Mouse (Mus musculus): ENCODE results near the gene Incenp. TPM values are rescaled to one million over a fixed set of nuclear protein-coding genes. Genes with fewer than 3 reads are reported as not detected.

Incenp gene
- polyA plus RNA-seq, 1 experiment, result 39.0 TPM

GRCm38 (mm10) chr19:9898339-9899066 lies 848 bp downstream of the Incenp start:
- peaks cover 57% of the 10 kb centered on the region for H3K79me2 ChIP-seq (ENCODE audit: control insufficient read depth, insufficient read depth)
- H3K4me3 ChIP-seq, result peak overlapping the region; percentile 97
- H3ac ChIP-seq (ENCODE audit: control insufficient read depth, insufficient read length), result peak overlapping the region; percentile 51
- no peak for TF ChIP-seq TCF12 (IDR thresholded peaks at IDR 0.05; ENCODE audit: insufficient read depth, poor library complexity, severe bottlenecking)
- no peak for TF ChIP-seq E2F4 (IDR thresholded peaks at IDR 0.05; ENCODE audit: insufficient read depth)
- TF ChIP-seq MYOG (IDR thresholded peaks at IDR 0.05; ENCODE audit: control insufficient read depth in 1 of 3, insufficient read depth in 1 of 3, insufficient read length in 2 of 3, low read depth in 2 of 3), result no peak
- no peak for TF ChIP-seq USF1 (IDR thresholded peaks at IDR 0.05; ENCODE audit: low read depth)
- TF ChIP-seq TCF3 (IDR thresholded peaks at IDR 0.05; ENCODE audit: insufficient read length, low read depth), result no peak
- TF ChIP-seq SRF (IDR thresholded peaks at IDR 0.05; ENCODE audit: control insufficient read depth, insufficient read length, low read depth), result no peak
- no peak for TF ChIP-seq MAX (IDR thresholded peaks at IDR 0.05; ENCODE audit: low read depth)
- no peak for TF ChIP-seq CEBPB (IDR thresholded peaks at IDR 0.05; ENCODE audit: insufficient read depth, poor library complexity, severe bottlenecking)
- TF ChIP-seq POLR2AphosphoS2 (IDR thresholded peaks at IDR 0.05; ENCODE audit: insufficient read length, low read depth), result no peak
- TF ChIP-seq POLR2A (IDR thresholded peaks at IDR 0.05; ENCODE audit: insufficient read length, low read depth), result no peak
- TF ChIP-seq REST (IDR thresholded peaks at IDR 0.05; ENCODE audit: insufficient read depth, insufficient read length), result no peak
- no peak for TF ChIP-seq MYOD1 (IDR thresholded peaks at IDR 0.05; ENCODE audit: control insufficient read depth in 1 of 3, insufficient read length in 2 of 3, low read depth in 2 of 3)
- H3K27me3 ChIP-seq (ENCODE audit: control insufficient read depth, insufficient read depth, insufficient read length), result no peaks in the 10 kb centered on the region
- peak overlapping the region; percentile 94 for H3K4me2 ChIP-seq (ENCODE audit: low read depth)
- peaks cover under 1% of the 10 kb centered on the region for H3K36me3 ChIP-seq (ENCODE audit: control insufficient read depth, insufficient read depth)

DNA sequence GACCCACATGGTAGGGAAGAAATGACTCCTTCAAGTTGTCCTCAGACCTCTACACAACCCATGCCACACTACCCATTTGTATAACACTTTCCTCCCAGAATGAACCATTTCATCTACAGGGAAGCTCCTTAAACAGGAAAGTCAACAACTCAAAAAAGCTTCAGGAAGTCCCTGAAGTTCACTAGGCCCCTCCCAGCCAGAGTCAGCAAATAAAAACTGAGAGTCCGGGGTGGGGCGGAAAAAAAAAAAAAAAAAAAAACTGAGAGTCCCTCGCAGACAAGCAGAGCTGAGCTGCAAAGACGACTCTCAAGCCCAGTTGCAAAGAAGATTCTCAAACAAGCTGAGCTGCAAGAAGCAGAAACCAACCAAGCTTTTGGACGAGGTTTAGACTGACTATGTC lies 3.3 kb downstream of the Incenp start:
- H3K36me3 ChIP-seq (ENCODE audit: control insufficient read depth, insufficient read depth), result peaks cover 19% of the 10 kb centered on the region
- H3K4me2 ChIP-seq (ENCODE audit: low read depth), result peak overlapping the region; percentile 14
- peaks cover 82% of the 10 kb centered on the region for H3K79me2 ChIP-seq (ENCODE audit: control insufficient read depth, insufficient read depth)
- H3K27me3 ChIP-seq (ENCODE audit: control insufficient read depth, insufficient read depth, insufficient read length), result no peaks in the 10 kb centered on the region
- H3ac ChIP-seq (ENCODE audit: control insufficient read depth, insufficient read length), result no peak overlapping the region
- no peak overlapping the region for H3K4me3 ChIP-seq
- no peak for TF ChIP-seq MYOD1 (IDR thresholded peaks at IDR 0.05; ENCODE audit: control insufficient read depth in 1 of 3, insufficient read length in 2 of 3, low read depth in 2 of 3)
- no peak for TF ChIP-seq E2F4 (IDR thresholded peaks at IDR 0.05; ENCODE audit: insufficient read depth)
- no peak for TF ChIP-seq CEBPB (IDR thresholded peaks at IDR 0.05; ENCODE audit: insufficient read depth, poor library complexity, severe bottlenecking)
- no peak for TF ChIP-seq TCF12 (IDR thresholded peaks at IDR 0.05; ENCODE audit: insufficient read depth, poor library complexity, severe bottlenecking)
- no peak for TF ChIP-seq REST (IDR thresholded peaks at IDR 0.05; ENCODE audit: insufficient read depth, insufficient read length)

GRCm38 (mm10) chr19:9886771-9887170 lies 12.6 kb downstream of the Incenp start:
- Histone ChIP-seq H3K79me2 (ENCODE audit: control insufficient read depth, insufficient read depth) (peaks cover 62% of the 10 kb centered on the region), H3ac (ENCODE audit: control insufficient read depth, insufficient read length) (no peak overlapping the region), H3K4me3 (no peak overlapping the region), H3K4me2 (ENCODE audit: low read depth) (no peak overlapping the region), H3K27me3 (ENCODE audit: control insufficient read depth, insufficient read depth, insufficient read length) (no peaks in the 10 kb centered on the region), H3K36me3 (ENCODE audit: control insufficient read depth, insufficient read depth) (peaks cover 58% of the 10 kb centered on the region)
- TF ChIP-seq TCF12 (IDR thresholded peaks at IDR 0.05; ENCODE audit: insufficient read depth, poor library complexity, severe bottlenecking), result no peak
- no peak for TF ChIP-seq MAX (IDR thresholded peaks at IDR 0.05; ENCODE audit: low read depth)
- no peak for TF ChIP-seq TCF3 (IDR thresholded peaks at IDR 0.05; ENCODE audit: insufficient read length, low read depth)
- no peak for TF ChIP-seq POLR2A (IDR thresholded peaks at IDR 0.05; ENCODE audit: insufficient read length, low read depth)
- TF ChIP-seq MYOD1 (IDR thresholded peaks at IDR 0.05; ENCODE audit: control insufficient read depth in 1 of 3, insufficient read length in 2 of 3, low read depth in 2 of 3), result no peak
- no peak for TF ChIP-seq POLR2AphosphoS2 (IDR thresholded peaks at IDR 0.05; ENCODE audit: insufficient read length, low read depth)
- no peak for TF ChIP-seq E2F4 (IDR thresholded peaks at IDR 0.05; ENCODE audit: insufficient read depth)
- TF ChIP-seq SRF (IDR thresholded peaks at IDR 0.05; ENCODE audit: control insufficient read depth, insufficient read length, low read depth), result no peak
- TF ChIP-seq REST (IDR thresholded peaks at IDR 0.05; ENCODE audit: insufficient read depth, insufficient read length), result no peak
- no peak for TF ChIP-seq CEBPB (IDR thresholded peaks at IDR 0.05; ENCODE audit: insufficient read depth, poor library complexity, severe bottlenecking)
- TF ChIP-seq MYOG (IDR thresholded peaks at IDR 0.05; ENCODE audit: control insufficient read depth in 1 of 3, insufficient read depth in 1 of 3, insufficient read length in 2 of 3, low read depth in 2 of 3), result no peak
- no peak for TF ChIP-seq USF1 (IDR thresholded peaks at IDR 0.05; ENCODE audit: low read depth)

GRCm38 (mm10) chr19:9886348-9886747 lies 13.0 kb downstream of the Incenp start:
- Histone ChIP-seq H3K27me3 (ENCODE audit: control insufficient read depth, insufficient read depth, insufficient read length) (no peaks in the 10 kb centered on the region), H3K4me2 (ENCODE audit: low read depth) (no peak overlapping the region), H3ac (ENCODE audit: control insufficient read depth, insufficient read length) (no peak overlapping the region), H3K4me3 (no peak overlapping the region), H3K79me2 (ENCODE audit: control insufficient read depth, insufficient read depth) (peaks cover 58% of the 10 kb centered on the region), H3K36me3 (ENCODE audit: control insufficient read depth, insufficient read depth) (peaks cover 55% of the 10 kb centered on the region)
- TF ChIP-seq USF1 (IDR thresholded peaks at IDR 0.05; ENCODE audit: low read depth), result no peak
- no peak for TF ChIP-seq REST (IDR thresholded peaks at IDR 0.05; ENCODE audit: insufficient read depth, insufficient read length)
- TF ChIP-seq MYOG (IDR thresholded peaks at IDR 0.05; ENCODE audit: control insufficient read depth in 1 of 3, insufficient read depth in 1 of 3, insufficient read length in 2 of 3, low read depth in 2 of 3), result no peak
- TF ChIP-seq POLR2A (IDR thresholded peaks at IDR 0.05; ENCODE audit: insufficient read length, low read depth), result no peak
- no peak for TF ChIP-seq POLR2AphosphoS2 (IDR thresholded peaks at IDR 0.05; ENCODE audit: insufficient read length, low read depth)
- no peak for TF ChIP-seq TCF3 (IDR thresholded peaks at IDR 0.05; ENCODE audit: insufficient read length, low read depth)
- TF ChIP-seq E2F4 (IDR thresholded peaks at IDR 0.05; ENCODE audit: insufficient read depth), result no peak
- no peak for TF ChIP-seq MAX (IDR thresholded peaks at IDR 0.05; ENCODE audit: low read depth)
- no peak for TF ChIP-seq SRF (IDR thresholded peaks at IDR 0.05; ENCODE audit: control insufficient read depth, insufficient read length, low read depth)
- TF ChIP-seq MYOD1 (IDR thresholded peaks at IDR 0.05; ENCODE audit: control insufficient read depth in 1 of 3, insufficient read length in 2 of 3, low read depth in 2 of 3), result no peak
- TF ChIP-seq TCF12 (IDR thresholded peaks at IDR 0.05; ENCODE audit: insufficient read depth, poor library complexity, severe bottlenecking), result no peak
- TF ChIP-seq CEBPB (IDR thresholded peaks at IDR 0.05; ENCODE audit: insufficient read depth, poor library complexity, severe bottlenecking), result no peak
